Mouse (Mus musculus) hindbrain, embryonic 16.5 days (tissue): ENCODE measurements around the gene Ddx28. TPM values are rescaled to one million over a fixed set of nuclear protein-coding genes. Genes with fewer than 3 reads are reported as not detected.

Experiments used
- ATAC-seq: fragments of 200-750 bp; cut with Nextera tagmentation; 2 replicates; pipeline ENCODE4 v1.8.0; 2017; ENCODE audit warnings: moderate TSS enrichment, moderate library complexity
- H3K27ac ChIP-seq: fragments of 300-500 bp; sonication (generic); 2 replicates; pipeline ENCODE4 v1.5.1; 2014; ENCODE audit warnings: low read depth, mild to moderate bottlenecking, control low read depth, low read length, moderate library complexity
- H3K27me3 ChIP-seq: fragments of 300-500 bp; sonication (generic); replicated peaks from 2 replicates; pipeline ENCODE4 v1.6.1; 2014; ENCODE audit warnings: low read length; ENCODE audit not compliant: control insufficient read depth, insufficient read depth
- H3K36me3 ChIP-seq: fragments of 300-500 bp; sonication (generic); 2 replicates; pipeline ENCODE4 v1.6.1; 2014; ENCODE audit warnings: mild to moderate bottlenecking, low read length, moderate library complexity, mixed read lengths; ENCODE audit not compliant: control insufficient read depth, insufficient read depth
- H3K4me1 ChIP-seq: fragments of 300-500 bp; sonication (generic); 2 replicates; pipeline ENCODE4 v1.6.1; 2014; ENCODE audit warnings: low read depth, low read length; ENCODE audit not compliant: control insufficient read depth, insufficient read depth
- H3K4me2 ChIP-seq: fragments of 300-500 bp; sonication (generic); 2 replicates; pipeline ENCODE4 v1.6.1; 2014; ENCODE audit warnings: mild to moderate bottlenecking, low read length, control low read depth, moderate library complexity
- H3K4me3 ChIP-seq: fragments of 300-500 bp; sonication (generic); 2 replicates; pipeline ENCODE4 v1.5.1; 2014; ENCODE audit warnings: mild to moderate bottlenecking, low read length, control low read depth, moderate library complexity
- H3K9ac ChIP-seq: fragments of 300-500 bp; sonication (generic); 2 replicates; pipeline ENCODE4 v1.6.1; 2014; ENCODE audit warnings: low read depth, mild to moderate bottlenecking, control low read depth, low read length, moderate library complexity
- H3K9me3 ChIP-seq: fragments of 300-500 bp; sonication (generic); 2 replicates; pipeline ENCODE4 v1.6.1; 2014; ENCODE audit warnings: mild to moderate bottlenecking, low read length, moderate library complexity; ENCODE audit not compliant: control insufficient read depth
- WGBS: fragments of 180-500 bp; shearing (Covaris S2); extraction: QIAGEN DNeasy Blood & Tissue Kit; methylation state at CpG from one replicate; pipeline ENCODE4 v1.1.7; 2014; 5-methylcytosine and 5-hydroxymethylcytosine counted together
- polyA plus RNA-seq: library from polyadenylated mRNA; unstranded; fragments of >200 nt; fragmentation: Nextera tagmentation; extraction: Ambion mirVana; gene quantifications from 2 replicates; pipeline ENCODE4 v1.2.1, GENCODE M21; 2015

Gene Ddx28
- polyA plus RNA-seq, 1 experiment from 2014 or later = 22.1 TPM

DNA sequence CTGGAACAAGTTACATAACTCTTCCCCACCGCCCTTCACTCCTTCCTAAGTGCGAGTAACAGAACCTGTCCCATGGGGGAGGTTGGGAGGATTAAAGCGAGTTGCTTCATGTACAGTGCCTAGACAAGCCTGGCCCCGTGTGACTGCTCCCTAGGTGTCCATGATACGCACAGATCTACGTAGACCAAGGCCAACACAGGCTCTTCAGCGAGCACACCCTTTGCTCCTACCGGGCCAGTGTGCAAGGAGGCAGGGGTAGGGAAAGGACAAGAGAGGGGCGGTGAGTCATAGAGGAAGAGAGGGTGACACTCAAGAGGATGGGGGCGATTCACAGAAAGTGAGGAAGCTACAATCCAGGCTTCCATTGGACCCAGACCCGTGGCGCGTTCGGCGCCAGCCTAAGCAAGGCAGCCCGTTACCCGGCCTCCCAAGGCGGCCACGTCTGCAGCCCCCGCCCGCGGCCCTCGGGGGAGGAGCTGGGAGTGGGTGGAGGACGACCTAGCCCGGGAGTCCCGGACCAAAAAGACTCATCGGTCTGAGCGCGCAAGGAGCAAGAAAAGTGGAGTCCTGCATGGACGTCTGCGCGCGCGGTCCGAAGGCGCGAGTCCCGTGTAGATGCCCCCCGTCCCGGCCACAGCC, 46.3 kb downstream of the Ddx28 start:
- Histone ChIP-seq H3K9me3 (no peaks in the 10 kb centered on the region), H3K27me3 (peaks cover 28% of the 10 kb centered on the region), H3K4me3 (peak overlapping the region; percentile 55), H3K4me2 (peak overlapping the region; percentile 63), H3K4me1 (peaks cover 9% of the 10 kb centered on the region), H3K27ac (peak overlapping the region; percentile 70; the same call in 1 of the 2 replicates), H3K9ac (peak overlapping the region; percentile 65), H3K36me3 (no peaks in the 10 kb centered on the region)
- peak; percentile 63 for ATAC-seq
- 3% methylated on average over 32 of the region's 40 CpGs for WGBS

DNA sequence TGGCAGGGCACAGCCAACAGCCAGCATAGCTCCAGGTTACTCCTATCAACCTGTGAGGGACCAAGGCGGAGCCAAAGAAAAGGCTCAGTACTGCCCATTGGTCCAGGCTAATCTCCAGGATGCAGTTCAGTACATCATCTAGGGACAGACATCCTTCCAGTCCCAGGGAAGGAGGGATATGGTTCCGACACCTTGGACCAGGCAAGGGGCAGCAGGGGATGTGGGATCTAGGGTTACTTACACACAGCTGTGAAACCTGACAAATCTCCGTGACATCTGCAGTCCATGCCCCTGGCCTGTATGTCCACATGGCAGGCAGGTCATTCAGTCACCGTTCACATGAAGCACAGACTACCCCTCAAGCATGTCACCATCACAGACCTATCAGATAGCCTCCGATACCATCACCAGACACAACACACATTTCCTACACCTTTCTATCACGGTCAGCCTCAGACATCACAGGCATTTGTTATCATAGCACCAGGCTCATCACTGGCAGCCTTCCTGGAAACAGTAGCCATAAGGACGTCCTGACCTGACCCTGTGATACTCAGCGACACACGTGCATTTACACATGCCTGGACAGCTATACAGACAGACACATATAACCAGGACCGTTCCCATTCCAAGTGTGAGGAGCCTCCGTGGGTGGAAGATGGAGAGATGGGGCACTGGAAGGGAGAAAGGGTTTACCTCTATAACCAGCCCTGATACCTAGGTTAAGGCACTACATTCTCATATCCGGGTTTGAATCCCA, 47.0 kb downstream of the Ddx28 start:
- 75% methylated on average over 12 of the region's 12 CpGs for WGBS
- Histone ChIP-seq H3K9me3 (no peaks in the 10 kb centered on the region), H3K4me2 (peak overlapping the region; percentile 63), H3K27me3 (peaks cover 28% of the 10 kb centered on the region), H3K4me3 (peak overlapping the region; percentile 55), H3K27ac (no peak overlapping the region), H3K36me3 (no peaks in the 10 kb centered on the region), H3K4me1 (peaks cover 9% of the 10 kb centered on the region), H3K9ac (peak overlapping the region; percentile 65)
- ATAC-seq = no peak

DNA sequence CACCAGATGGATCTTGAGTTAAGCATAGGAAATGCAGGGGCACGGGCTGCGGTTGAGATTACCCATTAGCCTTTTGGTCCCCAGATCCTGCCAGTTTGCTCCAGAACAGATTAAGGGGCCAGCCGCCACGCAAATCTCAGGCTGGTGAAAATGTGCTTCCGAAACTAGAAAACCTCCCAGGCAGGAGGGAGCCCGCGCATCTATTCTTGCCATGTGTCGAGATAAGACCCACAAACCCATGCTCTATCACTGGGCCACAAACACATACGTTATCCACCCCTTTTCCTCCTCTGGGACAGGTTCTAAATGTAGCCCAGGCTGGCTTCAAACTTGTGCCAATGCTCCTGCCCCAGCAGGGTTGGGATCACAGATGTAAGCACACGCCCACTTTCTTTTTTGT, 50.1 kb downstream of the Ddx28 start:
- Histone ChIP-seq H3K36me3 (no peaks in the 10 kb centered on the region), H3K9me3 (no peaks in the 10 kb centered on the region), H3K9ac (no peak overlapping the region), H3K4me2 (no peak overlapping the region), H3K4me3 (no peak overlapping the region), H3K4me1 (peaks cover 6% of the 10 kb centered on the region), H3K27ac (no peak overlapping the region), H3K27me3 (peaks cover 17% of the 10 kb centered on the region)
- 84% methylated on average over 10 of the region's 10 CpGs for WGBS
- no peak for ATAC-seq

DNA sequence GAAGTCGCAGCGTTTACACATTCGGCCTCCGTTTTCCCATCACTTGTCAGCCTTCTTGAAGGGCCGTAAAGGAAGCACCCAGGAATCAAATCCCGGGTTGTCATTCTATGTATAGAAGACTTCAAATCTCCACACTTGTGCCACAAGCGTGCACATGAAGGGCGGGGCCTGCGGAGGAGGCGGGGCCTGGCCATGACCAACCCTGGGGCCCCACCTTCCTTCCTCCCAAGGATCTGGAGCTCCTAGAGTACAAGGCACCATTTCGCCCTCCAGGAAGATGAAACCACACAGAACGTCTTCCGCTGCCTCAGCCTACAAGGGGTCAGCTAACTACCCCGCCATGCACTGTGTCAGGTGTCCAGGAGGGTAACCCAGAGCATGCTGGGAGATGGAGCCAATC, 50.6 kb downstream of the Ddx28 start:
- H3K9ac ChIP-seq = no peak overlapping the region
- H3K9me3 ChIP-seq = no peaks in the 10 kb centered on the region
- 78% methylated on average over 14 of the region's 14 CpGs for WGBS
- H3K27ac ChIP-seq = no peak overlapping the region
- H3K36me3 ChIP-seq = no peaks in the 10 kb centered on the region
- ATAC-seq = no peak
- H3K27me3 ChIP-seq = peaks cover 17% of the 10 kb centered on the region
- no peak overlapping the region for H3K4me3 ChIP-seq
- H3K4me1 ChIP-seq = peaks cover 6% of the 10 kb centered on the region
- no peak overlapping the region for H3K4me2 ChIP-seq

Other genes with a start within 250 kb of the Ddx28 start
- gene Ranbp10, start 184.5 kb downstream of the Ddx28 start, polyA plus RNA-seq = 8.9 and 9.3 TPM in 2 replicates
- 0.86 and 1.4 TPM in 2 replicates for gene Tsnaxip1, start 184.2 kb downstream of the Ddx28 start, polyA plus RNA-seq
- gene Cenpt, start 158.6 kb downstream of the Ddx28 start, polyA plus RNA-seq = 52.3 and 54.7 TPM in 2 replicates
- gene Thap11, start 156.8 kb downstream of the Ddx28 start, polyA plus RNA-seq = 52.5 and 55.9 TPM in 2 replicates
- gene Nutf2, start 151.3 kb downstream of the Ddx28 start, polyA plus RNA-seq = 118 and 158 TPM in 2 replicates
- 47.8 and 54.4 TPM in 2 replicates for gene Edc4, start 131.0 kb downstream of the Ddx28 start, polyA plus RNA-seq
- gene Nrn1l, start 118.3 kb downstream of the Ddx28 start, polyA plus RNA-seq = 0.95 and 1.3 TPM in 2 replicates
- gene Pskh1, start 111.4 kb downstream of the Ddx28 start, polyA plus RNA-seq = 11.0 and 13.3 TPM in 2 replicates
- gene Ctrl, start 78.0 kb downstream of the Ddx28 start, polyA plus RNA-seq = 3.3 and 4.5 TPM in 2 replicates
- 81.8 and 93.0 TPM in 2 replicates for gene Psmb10, start 73.4 kb downstream of the Ddx28 start, polyA plus RNA-seq
- 6.0 and 9.9 TPM in 2 replicates for gene Lcat, start 68.5 kb downstream of the Ddx28 start, polyA plus RNA-seq
- gene Slc12a4, start 45.8 kb downstream of the Ddx28 start, polyA plus RNA-seq = 14.6 and 17.1 TPM in 2 replicates
- not detected in 2 replicates for gene Dpep3, start 32.5 kb downstream of the Ddx28 start, polyA plus RNA-seq
- 30.3 and 31.8 TPM in 2 replicates for gene Dus2, start 20.5 kb downstream of the Ddx28 start, polyA plus RNA-seq
- gene Dpep2nb, start 5.9 kb downstream of the Ddx28 start, polyA plus RNA-seq = not detected in 2 replicates
- gene Nfatc3, start 47.0 kb upstream of the Ddx28 start, polyA plus RNA-seq = 2.1 and 2.6 TPM in 2 replicates
- gene Esrp2, start 125.1 kb upstream of the Ddx28 start, polyA plus RNA-seq = 0.18 and 0.27 TPM in 2 replicates
- gene Pla2g15, start 138.5 kb upstream of the Ddx28 start, polyA plus RNA-seq = 23.5 and 24.2 TPM in 2 replicates
- 35.7 and 47.9 TPM in 2 replicates for gene Slc7a6, start 157.0 kb upstream of the Ddx28 start, polyA plus RNA-seq
- gene Slc7a6os, start 199.1 kb upstream of the Ddx28 start, polyA plus RNA-seq = 28.4 and 29.9 TPM in 2 replicates
- gene Prmt7, start 199.1 kb upstream of the Ddx28 start, polyA plus RNA-seq = 64.7 and 64.8 TPM in 2 replicates